Mouse (Mus musculus) thymus, postnatal 0 days (tissue): ENCODE results near the gene Kcnma1. TPM values are rescaled to one million over a fixed set of nuclear protein-coding genes. Genes with fewer than 3 reads are reported as not detected.

Experiments
- DNase-seq: peaks from one replicate; pipeline ENCODE4 v3.0.0-alpha.2; 2015; ENCODE audit warnings: low spot score
- polyA plus RNA-seq: library from polyadenylated mRNA; unstranded; fragments of >200 nt; fragmentation: Nextera tagmentation; extraction: Ambion mirVana; gene quantifications from 2 replicates; pipeline ENCODE4 v1.2.1, GENCODE M21; 2015

Gene Kcnma1
- polyA plus RNA-seq, 1 experiment from 2014 or later: 2.4 TPM

- DNase-seq: no peak
Measured at GRCm38 (mm10) chr14:23704303-23704702, 310.0 kb downstream of the Kcnma1 start.

- DNase-seq: no peak
Measured at GRCm38 (mm10) chr14:23696341-23696740, 317.9 kb downstream of the Kcnma1 start.

- DNase-seq: no peak
Measured at GRCm38 (mm10) chr14:23689681-23690080, 324.6 kb downstream of the Kcnma1 start.

GRCm38 (mm10) chr14:23688513-23688912 lies 325.8 kb downstream of the Kcnma1 start:
- no peak for DNase-seq

GRCm38 (mm10) chr14:23684463-23685066 lies 329.7 kb downstream of the Kcnma1 start:
- DNase-seq: no peak

GRCm38 (mm10) chr14:23682758-23683157 lies 331.5 kb downstream of the Kcnma1 start:
- DNase-seq: no peak

GRCm38 (mm10) chr14:23679378-23679777 lies 334.9 kb downstream of the Kcnma1 start:
- peak; percentile 3 for DNase-seq

- no peak for DNase-seq
Measured at GRCm38 (mm10) chr14:23666420-23666819, 347.9 kb downstream of the Kcnma1 start.

- DNase-seq: no peak
Measured at GRCm38 (mm10) chr14:23651682-23652081, 362.6 kb downstream of the Kcnma1 start.

- DNase-seq: no peak
Measured at GRCm38 (mm10) chr14:23650126-23650525, 364.2 kb downstream of the Kcnma1 start.

GRCm38 (mm10) chr14:23645361-23646063 lies 368.8 kb downstream of the Kcnma1 start:
- DNase-seq: no peak

GRCm38 (mm10) chr14:23643162-23643561 lies 371.1 kb downstream of the Kcnma1 start:
- no peak for DNase-seq

GRCm38 (mm10) chr14:23640665-23641064 lies 373.6 kb downstream of the Kcnma1 start:
- no peak for DNase-seq

GRCm38 (mm10) chr14:23638078-23638695 lies 376.1 kb downstream of the Kcnma1 start:
- DNase-seq: no peak

- no peak for DNase-seq
Measured at GRCm38 (mm10) chr14:23635903-23636302, 378.4 kb downstream of the Kcnma1 start.

- no peak for DNase-seq
Measured at GRCm38 (mm10) chr14:23633011-23633595, 381.2 kb downstream of the Kcnma1 start.

- DNase-seq: no peak
Measured at GRCm38 (mm10) chr14:23626925-23627324, 387.4 kb downstream of the Kcnma1 start.

GRCm38 (mm10) chr14:23626114-23626513 lies 388.2 kb downstream of the Kcnma1 start:
- no peak for DNase-seq

- DNase-seq: no peak
Measured at GRCm38 (mm10) chr14:23625436-23625835, 388.9 kb downstream of the Kcnma1 start.

GRCm38 (mm10) chr14:23624455-23624854 lies 389.8 kb downstream of the Kcnma1 start:
- no peak for DNase-seq

- DNase-seq: no peak
Measured at GRCm38 (mm10) chr14:23620685-23621084, 393.6 kb downstream of the Kcnma1 start.

GRCm38 (mm10) chr14:23618973-23619372 lies 395.3 kb downstream of the Kcnma1 start:
- DNase-seq: no peak
